Mouse (Mus musculus) spleen, adult 2 months (tissue): ENCODE results near the gene Pde4d.

Source experiments
- CTCF ChIP-seq: fragments of 200-500 bp; IDR thresholded peaks from 2 replicates; pipeline ENCODE4 v1.5.1; 2011; ENCODE audit warnings: mild to moderate bottlenecking, inconsistent platforms; ENCODE audit not compliant: insufficient read depth, insufficient read length, insufficient replicate concordance; ENCODE audit errors: extremely low read depth
- POLR2A ChIP-seq: fragments of 200-500 bp; IDR thresholded peaks from 2 replicates; pipeline ENCODE4 v1.6.1; 2011; ENCODE audit warnings: low read depth, low read length, inconsistent platforms

GRCm38 (mm10) chr13:109592192-109592797 is 1142.5 kb downstream of the Pde4d start:
- TF ChIP-seq POLR2A (no peak), CTCF (no peak)
